Mouse (Mus musculus) embryonic fibroblast, embryonic 13.5 days (primary cell): ENCODE data around the gene Rabepk.

ENCODE experiments used
- CTCF ChIP-seq: IDR thresholded peaks from 2 replicates; pipeline ENCODE4 v1.5.1; 2011; ENCODE audit warnings: mild to moderate bottlenecking, control low read depth, low read length, moderate library complexity, borderline replicate concordance; ENCODE audit not compliant: insufficient read depth
- POLR2A ChIP-seq: IDR thresholded peaks from 2 replicates; pipeline ENCODE4 v1.6.1; 2011; ENCODE audit warnings: low read depth, mild to moderate bottlenecking, control low read depth, low read length, moderate library complexity

- TF ChIP-seq POLR2A (no peak), CTCF (no peak)
Measured at GRCm38 (mm10) chr2:34843211-34843939, 43.7 kb upstream of the Rabepk start.
